Mouse (Mus musculus) mature B cell (primary cell): ENCODE measurements around the gene Slc51a.
"Not testable (repeated sequence)": the region's sequence is repeated elsewhere in the genome, so short reads cannot be mapped to it uniquely, and the experiment has no call there.

Experiments used
- in situ Hi-C: fragments of 300-500 bp; cut with MboI; formaldehyde crosslinking; loops from 2 replicates; pipeline ENCODE4 v1.14.3; 2019

Gene Slc51a

GRCm38 (mm10) chr16:32469404-32470105, 18.1 kb downstream of the Slc51a start:
- in situ Hi-C loops = no loop called here

GRCm38 (mm10) chr16:32468488-32468887, 19.2 kb downstream of the Slc51a start:
- in situ Hi-C loops = no loop called here

GRCm38 (mm10) chr16:32464908-32465307, 22.8 kb downstream of the Slc51a start:
- in situ Hi-C loops = no loop called here

GRCm38 (mm10) chr16:32463426-32463825, 24.3 kb downstream of the Slc51a start:
- in situ Hi-C loops = no loop called here

GRCm38 (mm10) chr16:32462950-32463349, 24.7 kb downstream of the Slc51a start:
- in situ Hi-C loops = no loop called here

GRCm38 (mm10) chr16:32461713-32462112, 26.0 kb downstream of the Slc51a start:
- in situ Hi-C loops = no loop called here

- in situ Hi-C loops = no loop called here
Observed at GRCm38 (mm10) chr16:32460518-32460917, 27.2 kb downstream of the Slc51a start.

- in situ Hi-C loops = no loop called here
Observed at GRCm38 (mm10) chr16:32457589-32458386, 29.9 kb downstream of the Slc51a start.

- in situ Hi-C loops = no loop called here
Observed at GRCm38 (mm10) chr16:32456761-32457160, 30.9 kb downstream of the Slc51a start.

- in situ Hi-C loops = no loop called here
Observed at GRCm38 (mm10) chr16:32456086-32456485, 31.6 kb downstream of the Slc51a start.

GRCm38 (mm10) chr16:32454646-32455045, 33.0 kb downstream of the Slc51a start:
- in situ Hi-C loops = no loop called here

GRCm38 (mm10) chr16:32453102-32453501, 34.6 kb downstream of the Slc51a start:
- in situ Hi-C loops = no loop called here

GRCm38 (mm10) chr16:32450133-32450532, 37.5 kb downstream of the Slc51a start:
- in situ Hi-C loops = no loop called here

- in situ Hi-C loops = no loop called here
Observed at GRCm38 (mm10) chr16:32449665-32450064, 38.0 kb downstream of the Slc51a start.

- in situ Hi-C loops = no loop called here
Observed at GRCm38 (mm10) chr16:32446563-32447138, 41.0 kb downstream of the Slc51a start.

- in situ Hi-C loops = no loop called here
Observed at GRCm38 (mm10) chr16:32445558-32445957, 42.1 kb downstream of the Slc51a start.

- in situ Hi-C loops = not testable (repeated sequence)
Observed at GRCm38 (mm10) chr16:32444615-32445014, 43.1 kb downstream of the Slc51a start.

GRCm38 (mm10) chr16:32441432-32441831, 46.2 kb downstream of the Slc51a start:
- in situ Hi-C loops = no loop called here

- in situ Hi-C loops = no loop called here
Observed at GRCm38 (mm10) chr16:32437266-32437665, 50.4 kb downstream of the Slc51a start.

- in situ Hi-C loops = no loop called here
Observed at GRCm38 (mm10) chr16:32436657-32437056, 51.0 kb downstream of the Slc51a start.

GRCm38 (mm10) chr16:32434691-32435090, 53.0 kb downstream of the Slc51a start:
- in situ Hi-C loops = no loop called here

- in situ Hi-C loops = no loop called here
Observed at GRCm38 (mm10) chr16:32434066-32434465, 53.6 kb downstream of the Slc51a start.

GRCm38 (mm10) chr16:32433138-32433537, 54.5 kb downstream of the Slc51a start:
- in situ Hi-C loops = no loop called here
